Mouse (Mus musculus) gonadal fat pad, adult 2 months (tissue): ENCODE results near the gene Trim41. TPM values are rescaled to one million over a fixed set of nuclear protein-coding genes. Genes with fewer than 3 reads are reported as not detected.

Experiments
- DNase-seq: peaks from one replicate; pipeline ENCODE4 v3.0.0-alpha.2; 2012; ENCODE audit warnings: low read depth
- polyA plus RNA-seq: library from polyadenylated mRNA; depleted of rRNA; stranded (reverse); fragments of >200 nt; gene quantifications from 2 replicates; pipeline ENCODE4 v1.2.3, GENCODE M21; 2012; rRNA removed

Trim41 gene
- polyA plus RNA-seq, 1 experiment = 30.3 TPM

- no peak for DNase-seq
Measured at GRCm38 (mm10) chr11:48790946-48791345, 26.2 kb downstream of the Trim41 start.

GRCm38 (mm10) chr11:48789973-48790823 is 27.0 kb downstream of the Trim41 start:
- no peak for DNase-seq

- no peak for DNase-seq
Measured at GRCm38 (mm10) chr11:48789215-48789614, 27.9 kb downstream of the Trim41 start.

- DNase-seq = no peak
Measured at GRCm38 (mm10) chr11:48788311-48789089, 28.7 kb downstream of the Trim41 start.

GRCm38 (mm10) chr11:48787455-48788211 is 29.5 kb downstream of the Trim41 start:
- DNase-seq = no peak

- DNase-seq = no peak
Measured at GRCm38 (mm10) chr11:48782243-48782642, 34.9 kb downstream of the Trim41 start.

- DNase-seq = no peak
Measured at GRCm38 (mm10) chr11:48779450-48779849, 37.7 kb downstream of the Trim41 start.

GRCm38 (mm10) chr11:48777303-48777702 is 39.9 kb downstream of the Trim41 start:
- DNase-seq = no peak

GRCm38 (mm10) chr11:48776664-48777063 is 40.5 kb downstream of the Trim41 start:
- DNase-seq = no peak

GRCm38 (mm10) chr11:48775483-48775882 is 41.7 kb downstream of the Trim41 start:
- no peak for DNase-seq

- DNase-seq = no peak
Measured at GRCm38 (mm10) chr11:48774443-48775298, 42.5 kb downstream of the Trim41 start.

GRCm38 (mm10) chr11:48771691-48772090 is 45.5 kb downstream of the Trim41 start:
- DNase-seq = no peak

GRCm38 (mm10) chr11:48767195-48767876 is 49.8 kb downstream of the Trim41 start:
- DNase-seq = no peak

- no peak for DNase-seq
Measured at GRCm38 (mm10) chr11:48764119-48764518, 53.0 kb downstream of the Trim41 start.

- DNase-seq = no peak
Measured at GRCm38 (mm10) chr11:48759021-48759420, 58.1 kb downstream of the Trim41 start.

Other genes starting within 250 kb of the Trim41 start
- 1,923 and 2,165 TPM in 2 replicates for gene Rack1, start 17.0 kb downstream of the Trim41 start, polyA plus RNA-seq
- gene Trim7, start 8.8 kb upstream of the Trim41 start, polyA plus RNA-seq = 13.5 and 16.9 TPM in 2 replicates
- gene Gm12184, start 9.3 kb upstream of the Trim41 start, polyA plus RNA-seq = 11.0 and 15.0 TPM in 2 replicates
- 12.7 and 14.8 TPM in 2 replicates for gene Irgm1, start 54.3 kb upstream of the Trim41 start, polyA plus RNA-seq
- gene Gm5431, start 84.9 kb upstream of the Trim41 start, polyA plus RNA-seq = 0.50 and 0.62 TPM in 2 replicates
- gene Psme2b, start 128.8 kb upstream of the Trim41 start, polyA plus RNA-seq = 8.1 and 9.9 TPM in 2 replicates
- 0.49 and 0.63 TPM in 2 replicates for gene Olfr56, start 161.5 kb upstream of the Trim41 start, polyA plus RNA-seq
- gene 9930111J21Rik1, start 162.0 kb upstream of the Trim41 start, polyA plus RNA-seq = 1.8 and 4.0 TPM in 2 replicates
- gene Gm12185, start 174.9 kb upstream of the Trim41 start, polyA plus RNA-seq = 0.03 and 0.12 TPM in 2 replicates
- gene Tgtp1, start 176.8 kb upstream of the Trim41 start, polyA plus RNA-seq = 1.3 and 2.6 TPM in 2 replicates
- gene 9930111J21Rik2, start 233.9 kb upstream of the Trim41 start, polyA plus RNA-seq = 1.9 and 2.1 TPM in 2 replicates
- gene Tgtp2, start 246.9 kb upstream of the Trim41 start, polyA plus RNA-seq = 3.8 and 6.6 TPM in 2 replicates